Mouse (Mus musculus): Measurements from ENCODE around the gene Fstl4. TPM values are rescaled to one million over a fixed set of nuclear protein-coding genes. Genes with fewer than 3 reads are reported as not detected.

The Fstl4 gene
- total RNA-seq, 2 experiments from 2014 or later: not detected

GRCm38 (mm10) chr11:52904101-52904500, 139.7 kb downstream of the Fstl4 start:
- no peak for DNase-seq (ENCODE audit: low spot score)

GRCm38 (mm10) chr11:52910788-52911187, 146.4 kb downstream of the Fstl4 start:
- DNase-seq (ENCODE audit: low spot score): no peak

GRCm38 (mm10) chr11:52914431-52914830, 150.0 kb downstream of the Fstl4 start:
- DNase-seq (ENCODE audit: low spot score): no peak

- DNase-seq (ENCODE audit: low spot score): no peak
Observed at GRCm38 (mm10) chr11:52915648-52916047, 151.2 kb downstream of the Fstl4 start.

- DNase-seq (ENCODE audit: low spot score): no peak
Observed at GRCm38 (mm10) chr11:52919231-52919960, 155.0 kb downstream of the Fstl4 start.

- DNase-seq (ENCODE audit: low spot score): no peak
Observed at GRCm38 (mm10) chr11:52924196-52924595, 159.8 kb downstream of the Fstl4 start.

- no peak for DNase-seq (ENCODE audit: low spot score)
Observed at GRCm38 (mm10) chr11:52928321-52928720, 163.9 kb downstream of the Fstl4 start.

- DNase-seq (ENCODE audit: low spot score): no peak
Observed at GRCm38 (mm10) chr11:52939336-52940070, 175.1 kb downstream of the Fstl4 start.

- no peak for DNase-seq (ENCODE audit: low spot score)
Observed at GRCm38 (mm10) chr11:52942967-52943366, 178.5 kb downstream of the Fstl4 start.

GRCm38 (mm10) chr11:52954995-52955394, 190.6 kb downstream of the Fstl4 start:
- DNase-seq (ENCODE audit: low spot score): no peak

GRCm38 (mm10) chr11:52968809-52969208, 204.4 kb downstream of the Fstl4 start:
- DNase-seq (ENCODE audit: low spot score): no peak

- DNase-seq (ENCODE audit: low spot score): peak; percentile 66
Observed at GRCm38 (mm10) chr11:52970396-52970795, 206.0 kb downstream of the Fstl4 start.

- DNase-seq (ENCODE audit: low spot score): no peak
Observed at GRCm38 (mm10) chr11:52986986-52987385, 222.6 kb downstream of the Fstl4 start.

GRCm38 (mm10) chr11:52994688-52995087, 230.3 kb downstream of the Fstl4 start:
- DNase-seq (ENCODE audit: low spot score): no peak

GRCm38 (mm10) chr11:52996434-52997093, 232.1 kb downstream of the Fstl4 start:
- DNase-seq (ENCODE audit: low spot score): no peak

- DNase-seq (ENCODE audit: low spot score): no peak
Observed at GRCm38 (mm10) chr11:52997421-52997820, 233.0 kb downstream of the Fstl4 start.

- no peak for DNase-seq (ENCODE audit: low spot score)
Observed at GRCm38 (mm10) chr11:53000226-53000625, 235.8 kb downstream of the Fstl4 start.

GRCm38 (mm10) chr11:53003361-53003760, 238.9 kb downstream of the Fstl4 start:
- no peak for DNase-seq (ENCODE audit: low spot score)

- no peak for DNase-seq (ENCODE audit: low spot score)
Observed at GRCm38 (mm10) chr11:53003811-53004210, 239.4 kb downstream of the Fstl4 start.

- no peak for DNase-seq (ENCODE audit: low spot score)
Observed at GRCm38 (mm10) chr11:53009597-53009996, 245.2 kb downstream of the Fstl4 start.

GRCm38 (mm10) chr11:53011996-53012505, 247.6 kb downstream of the Fstl4 start:
- no peak for DNase-seq (ENCODE audit: low spot score)

GRCm38 (mm10) chr11:53013906-53014305, 249.5 kb downstream of the Fstl4 start:
- DNase-seq (ENCODE audit: low spot score): no peak
